Mouse (Mus musculus) G1E (cell line): ENCODE measurements around the gene Hectd2.

Experiments used
- CTCF ChIP-seq: IDR thresholded peaks from 2 replicates; pipeline ENCODE4 v1.5.1; 2012; ENCODE audit warnings: low read depth, low read length, inconsistent platforms, mixed read lengths
- GATA1 ChIP-seq: IDR thresholded peaks from 2 replicates; pipeline ENCODE4 v1.6.1; 2012; ENCODE audit warnings: borderline replicate concordance, low read length, inconsistent platforms, mixed read lengths
- POLR2AphosphoS5 ChIP-seq: IDR thresholded peaks from 2 replicates; pipeline ENCODE4 v1.6.1; 2012; ENCODE audit warnings: low read depth, low read length, inconsistent platforms; ENCODE audit not compliant: insufficient replicate concordance

DNA sequence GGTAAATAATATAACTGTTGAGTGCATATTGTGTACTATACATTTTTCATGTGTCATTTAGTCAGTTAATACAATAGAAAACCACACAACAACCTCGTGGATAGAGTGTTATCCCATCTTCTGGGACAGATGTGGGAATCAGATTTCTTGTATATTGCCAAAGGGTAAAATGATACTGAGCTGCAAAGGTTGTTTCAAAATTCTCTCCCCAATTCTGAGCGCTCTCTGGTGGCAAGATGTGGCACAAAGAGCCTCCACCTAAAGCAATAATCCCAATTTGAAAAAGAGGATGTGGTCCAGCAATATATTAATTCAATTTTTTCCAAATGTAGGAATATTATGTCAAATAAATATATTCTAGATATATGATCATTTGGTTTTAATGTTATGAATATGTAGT, 5.7 kb downstream of the Hectd2 start:
- TF ChIP-seq GATA1 (no peak), CTCF (no peak), POLR2AphosphoS5 (no peak)
